Mouse (Mus musculus) liver, adult 2 months (tissue): Measurements from ENCODE around the gene Dock4.

Experiments
- CTCF ChIP-seq: fragments of 200-500 bp; IDR thresholded peaks from 2 replicates; pipeline ENCODE4 v1.5.1; 2011; ENCODE audit warnings: low read depth, low read length, control low read depth
- POLR2A ChIP-seq: fragments of 200-500 bp; IDR thresholded peaks from 2 replicates; pipeline ENCODE4 v1.6.1; 2011; ENCODE audit warnings: low read length, control low read depth; ENCODE audit not compliant: insufficient read depth; ENCODE audit errors: extremely low read depth

- no peak for TF ChIP-seq CTCF
- no peak for TF ChIP-seq POLR2A
Observed at GRCm38 (mm10) chr12:40456517-40456916, 10.8 kb downstream of the Dock4 start.
